ENCODE assay signal across 8 mouse cellular contexts in the genomic region with DNA sequence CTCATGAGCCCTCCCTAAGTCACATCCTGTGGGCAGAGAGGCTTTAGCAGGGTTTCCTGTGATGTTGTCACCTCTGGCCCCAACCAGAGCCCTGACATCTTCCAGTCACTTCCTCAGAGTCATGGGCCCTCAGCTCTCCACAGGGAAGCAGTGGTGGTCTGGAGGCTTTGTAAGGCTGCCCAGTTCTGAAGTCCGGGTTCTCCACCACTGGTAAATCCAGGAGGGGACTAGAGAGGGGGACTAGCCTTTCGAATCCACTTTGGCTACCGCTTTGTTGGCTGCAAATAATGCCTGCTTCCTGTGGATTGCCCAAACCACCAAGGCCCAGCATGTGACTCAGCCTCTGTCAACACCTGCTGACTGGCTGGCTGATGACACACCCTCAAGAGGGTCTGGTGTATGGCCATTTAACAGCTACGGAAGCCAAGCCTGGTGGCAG. TPM values are rescaled to one million over a fixed set of nuclear protein-coding genes. Genes with fewer than 3 reads are reported as not detected.
DNase-seq lines count a peak whose midpoint lies in the region; ATAC-seq lines count a peak whose summit lies in the region.

No protein-coding gene starts in this region.

- H3K4me1 ChIP-seq in heart, embryonic 13.5 days = peaks cover 38% of the 10 kb centered on the region
- H3K4me1 ChIP-seq in liver, embryonic 15.5 days (replicated peaks) = peaks cover 47% of the 10 kb centered on the region

- no peak overlapping the region for H3K4me3 ChIP-seq in heart, embryonic 13.5 days
- no peak overlapping the region for H3K4me3 ChIP-seq in liver, embryonic 15.5 days (replicated peaks)

- WGBS in heart, embryonic 13.5 days = 41% methylated on average over 4 of the region's 4 CpGs
- WGBS in liver, embryonic 15.5 days (ENCODE audit: insufficient replicate concordance) = 12% methylated on average over 4 of the region's 4 CpGs

- H3K9ac ChIP-seq in heart, embryonic 13.5 days = peak overlapping the region; percentile 97
- H3K9ac ChIP-seq in liver, embryonic 15.5 days = no peak overlapping the region

- peak; percentile 60 for DNase-seq in cerebellum, adult 11-12 months
- no peak for DNase-seq in cerebellum, adult 8-10 months
- peak; percentile 56 for DNase-seq in ES-CJ7 (ENCODE audit: low read depth, low spot score)
- peak; percentile 48 to 58 for DNase-seq in spleen, postnatal 10 days (ENCODE audit: low spot score in 2 of 2)
- DNase-seq in right cerebral cortex, postnatal 4 days = no peak

- peak overlapping the region; percentile 99 for H3K27ac ChIP-seq in heart, embryonic 13.5 days (replicated peaks)
- peak overlapping the region; percentile 94 for H3K27ac ChIP-seq in liver, embryonic 15.5 days (replicated peaks)

- H3K9me3 ChIP-seq in heart, embryonic 13.5 days = no peaks in the 10 kb centered on the region
- no peaks in the 10 kb centered on the region for H3K9me3 ChIP-seq in liver, embryonic 15.5 days (replicated peaks)

- H3K36me3 ChIP-seq in heart, embryonic 13.5 days = peaks cover 16% of the 10 kb centered on the region
- H3K36me3 ChIP-seq in liver, embryonic 15.5 days (replicated peaks) = peaks cover 17% of the 10 kb centered on the region

- no peak for ATAC-seq in heart, embryonic 13.5 days (ENCODE audit: extremely low read depth, insufficient number of reproducible peaks, low FRiP score, low TSS enrichment)
- ATAC-seq in liver, embryonic 15.5 days (ENCODE audit: insufficient read depth) = no peak
- ATAC-seq in frontal cortex, adult (ENCODE audit: low TSS enrichment) = no peak

- H3K27me3 ChIP-seq in heart, embryonic 13.5 days (replicated peaks) = no peaks in the 10 kb centered on the region
- no peaks in the 10 kb centered on the region for H3K27me3 ChIP-seq in liver, embryonic 15.5 days

- peak overlapping the region; percentile 22; the same call in 1 of the 2 replicates for H3K4me2 ChIP-seq in heart, embryonic 13.5 days
- H3K4me2 ChIP-seq in liver, embryonic 15.5 days = peak overlapping the region; percentile 17; the same call in 1 of the 2 replicates

RNA-seq across cellular contexts. Expression of gene Cdk9, which starts 2.1 kb away (rescaled TPM):
- 60.0 and 63.2 TPM in 2 replicates for polyA plus RNA-seq in heart, embryonic 13.5 days (2015; fragmentation: Nextera tagmentation; extraction: Ambion mirVana)
- polyA plus RNA-seq in liver, embryonic 15.5 days (2015; fragmentation: Nextera tagmentation; extraction: Ambion mirVana) = 48.3 and 49.6 TPM in 2 replicates

RNA-seq across cellular contexts. Expression of gene Sh2d3c, which starts 5.8 kb away (rescaled TPM):
- polyA plus RNA-seq in heart, embryonic 13.5 days (2015; fragmentation: Nextera tagmentation; extraction: Ambion mirVana) = 33.0 and 34.1 TPM in 2 replicates
- polyA plus RNA-seq in liver, embryonic 15.5 days (2015; fragmentation: Nextera tagmentation; extraction: Ambion mirVana) = 7.0 and 8.3 TPM in 2 replicates

RNA-seq across cellular contexts. Expression of gene Fpgs, which starts 11.1 kb away (rescaled TPM):
- 19.0 and 21.3 TPM in 2 replicates for polyA plus RNA-seq in heart, embryonic 13.5 days (2015; fragmentation: Nextera tagmentation; extraction: Ambion mirVana)
- 41.2 and 51.2 TPM in 2 replicates for polyA plus RNA-seq in liver, embryonic 15.5 days (2015; fragmentation: Nextera tagmentation; extraction: Ambion mirVana)

RNA-seq across cellular contexts. Expression of gene 6330409D20Rik, which starts 25.8 kb away (rescaled TPM):
- polyA plus RNA-seq in heart, embryonic 13.5 days (2015; fragmentation: Nextera tagmentation; extraction: Ambion mirVana) = 0.18 and 0.28 TPM in 2 replicates
- polyA plus RNA-seq in liver, embryonic 15.5 days (2015; fragmentation: Nextera tagmentation; extraction: Ambion mirVana) = not detected in 2 replicates

RNA-seq across cellular contexts. Expression of gene Tor2a, which starts 42.0 kb away (rescaled TPM):
- 37.0 and 40.0 TPM in 2 replicates for polyA plus RNA-seq in heart, embryonic 13.5 days (2015; fragmentation: Nextera tagmentation; extraction: Ambion mirVana)
- 24.7 and 27.7 TPM in 2 replicates for polyA plus RNA-seq in liver, embryonic 15.5 days (2015; fragmentation: Nextera tagmentation; extraction: Ambion mirVana)

Comparison
In these comparisons a context has a peak if more than half of its experiments do, and no peak if none do; other contexts are left out.
1. DNase-seq: peak in cerebellum, adult 11-12 months (single experiment), ES-CJ7 (single experiment) and spleen, postnatal 10 days (2 of 2); none in cerebellum, adult 8-10 months (single experiment) and right cerebral cortex, postnatal 4 days (single experiment).